18 mouse cellular contexts compared by ENCODE assay signal in the genomic region with DNA sequence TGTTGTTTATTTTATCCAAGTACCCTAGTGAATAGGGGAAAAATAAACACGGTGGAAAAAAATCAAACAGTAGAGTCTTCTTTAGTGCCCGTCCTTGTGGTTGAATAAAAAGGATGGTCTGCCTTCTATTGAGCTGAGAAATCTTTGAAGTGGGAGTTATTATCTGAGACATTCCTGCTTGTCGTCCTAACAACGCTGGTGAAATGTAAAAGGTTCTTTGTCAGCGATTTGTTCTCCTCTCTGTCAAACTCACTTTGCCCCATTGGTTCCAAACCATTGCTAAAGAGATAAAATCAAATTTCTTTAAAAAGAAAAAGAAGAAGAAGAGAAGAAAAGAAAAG. TPM values are rescaled to one million over a fixed set of nuclear protein-coding genes. Genes with fewer than 3 reads are reported as not detected.
DNase-seq lines count a peak whose midpoint lies in the region; ATAC-seq and TF ChIP-seq lines count a peak whose summit lies in the region.
"Had no signal": no experiment of that assay in that cellular context is flagged by ENCODE, and none has a peak within 500 bp of the region (broad histone marks: within the 10 kb centered on the region; RNA-seq: fewer than 3 reads in every experiment).

No protein-coding gene starts in this region.

- no peaks in the 10 kb centered on the region for H3K36me3 ChIP-seq in hindbrain, embryonic 13.5 days
- H3K36me3 ChIP-seq in midbrain, embryonic 15.5 days (replicated peaks) = no peaks in the 10 kb centered on the region
- H3K36me3 ChIP-seq in intestine, postnatal 0 days (ENCODE audit: control insufficient read depth, insufficient read depth) = no peaks in the 10 kb centered on the region
- H3K36me3 ChIP-seq in stomach, postnatal 0 days (ENCODE audit: control insufficient read depth, insufficient read depth, low read length) = no peaks in the 10 kb centered on the region
- H3K36me3 ChIP-seq: embryonic facial prominence, embryonic 12.5 days had no signal

- peak overlapping the region; percentile 28; the same call in 1 of the 2 replicates for H3K4me3 ChIP-seq in hindbrain, embryonic 13.5 days
- H3K4me3 ChIP-seq in midbrain, embryonic 15.5 days = no peak overlapping the region
- no peak overlapping the region for H3K4me3 ChIP-seq in intestine, postnatal 0 days (ENCODE audit: low read depth, low read length)
- no peak overlapping the region for H3K4me3 ChIP-seq in stomach, postnatal 0 days (ENCODE audit: low read depth, low read length)
- H3K4me3 ChIP-seq: embryonic facial prominence, embryonic 12.5 days had no signal

- H3K9ac ChIP-seq in hindbrain, embryonic 13.5 days = 0 out of 2 replicates have a peak overlapping the region, but pooled peaks have one; percentile 67
- H3K9ac ChIP-seq in midbrain, embryonic 15.5 days = no peak overlapping the region
- no peak overlapping the region for H3K9ac ChIP-seq in intestine, postnatal 0 days (ENCODE audit: low read depth, low read length)
- H3K9ac ChIP-seq in stomach, postnatal 0 days (ENCODE audit: low read length) = no peak overlapping the region
- H3K9ac ChIP-seq: embryonic facial prominence, embryonic 12.5 days had no signal

- no peaks in the 10 kb centered on the region for H3K9me3 ChIP-seq in hindbrain, embryonic 13.5 days
- no peaks in the 10 kb centered on the region for H3K9me3 ChIP-seq in midbrain, embryonic 15.5 days
- no peaks in the 10 kb centered on the region for H3K9me3 ChIP-seq in intestine, postnatal 0 days (ENCODE audit: control insufficient read depth)
- no peaks in the 10 kb centered on the region for H3K9me3 ChIP-seq in stomach, postnatal 0 days (ENCODE audit: control insufficient read depth, low read length)
- H3K9me3 ChIP-seq: embryonic facial prominence, embryonic 12.5 days had no signal

- H3K27ac ChIP-seq in hindbrain, embryonic 13.5 days = peak overlapping the region; percentile 97
- H3K27ac ChIP-seq in midbrain, embryonic 15.5 days = peak overlapping the region; percentile 90
- no peak overlapping the region for H3K27ac ChIP-seq in intestine, postnatal 0 days (ENCODE audit: low read depth, low read length)
- no peak overlapping the region for H3K27ac ChIP-seq in stomach, postnatal 0 days (replicated peaks)
- H3K27ac ChIP-seq: embryonic facial prominence, embryonic 12.5 days had no signal

- 5% methylated on average over 5 of the region's 5 CpGs for WGBS in hindbrain, embryonic 13.5 days
- WGBS in midbrain, embryonic 15.5 days = 5% methylated on average over 5 of the region's 5 CpGs
- 2% methylated on average over 5 of the region's 5 CpGs for WGBS in intestine, postnatal 0 days
- whole genome bisulfite sequencing in stomach, postnatal 0 days = 2% methylated on average over 5 of the region's 5 CpGs

- peaks cover 95% of the 10 kb centered on the region for H3K27me3 ChIP-seq in hindbrain, embryonic 13.5 days
- peaks cover 68% of the 10 kb centered on the region for H3K27me3 ChIP-seq in midbrain, embryonic 15.5 days (replicated peaks)
- peaks cover 97% of the 10 kb centered on the region for H3K27me3 ChIP-seq in intestine, postnatal 0 days (replicated peaks; ENCODE audit: control insufficient read depth, insufficient read depth, low read length)
- peaks cover 43% of the 10 kb centered on the region for H3K27me3 ChIP-seq in stomach, postnatal 0 days (ENCODE audit: control insufficient read depth, insufficient read depth, low read length)

- no peak for TF ChIP-seq EP300 in stomach, postnatal 0 days (optimal IDR thresholded peaks at IDR 0.05)

- no peak for ATAC-seq in hindbrain, embryonic 13.5 days (ENCODE audit: low FRiP score)
- ATAC-seq in midbrain, embryonic 15.5 days (replicated peaks) = no peak
- ATAC-seq in intestine, postnatal 0 days = no peak
- no peak for ATAC-seq in stomach, postnatal 0 days (ENCODE audit: low FRiP score, low TSS enrichment)

- H3K4me1 ChIP-seq in hindbrain, embryonic 13.5 days (replicated peaks) = peaks cover 26% of the 10 kb centered on the region
- H3K4me1 ChIP-seq in midbrain, embryonic 15.5 days = no peaks in the 10 kb centered on the region; the same call in 1 of the 2 replicates
- no peaks in the 10 kb centered on the region for H3K4me1 ChIP-seq in intestine, postnatal 0 days (replicated peaks; ENCODE audit: control insufficient read depth, insufficient read depth, low read length)
- H3K4me1 ChIP-seq in stomach, postnatal 0 days (replicated peaks; ENCODE audit: control insufficient read depth, insufficient read depth) = no peaks in the 10 kb centered on the region
- H3K4me1 ChIP-seq: embryonic facial prominence, embryonic 12.5 days had no signal

- peak; percentile 71 for DNase-seq in embryo, embryonic 10 days (ENCODE audit: low spot score)
- DNase-seq in embryo, embryonic 9.5 days (ENCODE audit: extremely low spot score) = peak; percentile 58
- no peak for DNase-seq in thymus, postnatal 36 days
- no peak for DNase-seq in stomach, postnatal 0 days (ENCODE audit: low spot score)
- DNase-seq: adrenal gland, adult 2 months; gastrocnemius, postnatal 25 days; heart, postnatal 36 days; kidney, adult 2 months; kidney, postnatal 36 days; lung, adult 2 months; right cerebral cortex, postnatal 14 days had no signal

- peak overlapping the region; percentile 47 for H3K4me2 ChIP-seq in hindbrain, embryonic 13.5 days
- peak overlapping the region; percentile 32; the same call in 1 of the 2 replicates for H3K4me2 ChIP-seq in midbrain, embryonic 15.5 days
- H3K4me2 ChIP-seq in intestine, postnatal 0 days (replicated peaks; ENCODE audit: low read depth) = no peak overlapping the region
- no peak overlapping the region for H3K4me2 ChIP-seq in stomach, postnatal 0 days (replicated peaks; ENCODE audit: low read depth)
- H3K4me2 ChIP-seq: embryonic facial prominence, embryonic 12.5 days; heart, embryonic 11.5 days had no signal

- no peak for TF ChIP-seq CTCF in intestine, postnatal 0 days (IDR thresholded peaks at IDR 0.05; ENCODE audit: low read depth)
- no peak for TF ChIP-seq CTCF in stomach, postnatal 0 days (IDR thresholded peaks at IDR 0.05; ENCODE audit: low read depth)

RNA-seq across cellular contexts. Expression of a gene that starts 22.1 kb away (rescaled TPM):
- 13.7 and 21.3 TPM in 2 replicates for polyA plus RNA-seq in hindbrain, embryonic 13.5 days (2015; fragmentation: Nextera tagmentation; extraction: Ambion mirVana)
- 10.0 and 11.6 TPM in 2 replicates for polyA plus RNA-seq in midbrain, embryonic 15.5 days (2015; fragmentation: Nextera tagmentation; extraction: Ambion mirVana)
- not detected in 2 replicates for polyA plus RNA-seq in intestine, postnatal 0 days (2015; fragmentation: Nextera tagmentation; extraction: Ambion mirVana)
- not detected in 2 replicates for polyA plus RNA-seq in stomach, postnatal 0 days (2015; fragmentation: Nextera tagmentation; extraction: Ambion mirVana)
- polyA plus RNA-seq: kidney, adult 2 months; liver, adult 2 months had no signal

RNA-seq across cellular contexts. Expression of a gene that starts 25.5 kb away (rescaled TPM):
- 42.7 and 58.2 TPM in 2 replicates for polyA plus RNA-seq in hindbrain, embryonic 13.5 days (2015; fragmentation: Nextera tagmentation; extraction: Ambion mirVana)
- 53.1 and 59.1 TPM in 2 replicates for polyA plus RNA-seq in midbrain, embryonic 15.5 days (2015; fragmentation: Nextera tagmentation; extraction: Ambion mirVana)
- not detected in 2 replicates for polyA plus RNA-seq in intestine, postnatal 0 days (2015; fragmentation: Nextera tagmentation; extraction: Ambion mirVana)
- polyA plus RNA-seq in stomach, postnatal 0 days (2015; fragmentation: Nextera tagmentation; extraction: Ambion mirVana) = not detected in 2 replicates
- polyA plus RNA-seq: adrenal gland, adult 2 months; heart, embryonic 11.5 days; kidney, adult 2 months; liver, adult 2 months; lung, adult 2 months; urinary bladder, adult 2 months had no signal

Comparison
In these comparisons a context has a peak if more than half of its experiments do, and no peak if none do; other contexts are left out.
1. DNase-seq: peak in embryo, embryonic 10 days (single experiment) and embryo, embryonic 9.5 days (single experiment); none in thymus, postnatal 36 days (0 of 2) and stomach, postnatal 0 days (single experiment).
2. H3K27ac ChIP-seq: peak in hindbrain, embryonic 13.5 days (single experiment) and midbrain, embryonic 15.5 days (single experiment); none in intestine, postnatal 0 days (single experiment) and stomach, postnatal 0 days (single experiment).
3. H3K4me2 ChIP-seq: peak in hindbrain, embryonic 13.5 days (single experiment) and midbrain, embryonic 15.5 days (single experiment); none in intestine, postnatal 0 days (single experiment) and stomach, postnatal 0 days (single experiment).
4. RNA of a gene that starts 22.1 kb away (polyA plus RNA-seq): 13.7 to 21.3 TPM in hindbrain, embryonic 13.5 days and 10.0 to 11.6 TPM in midbrain, embryonic 15.5 days; not detected in intestine, postnatal 0 days and not detected in stomach, postnatal 0 days; every median in the first group is over 10 times any median in the second.
5. RNA of a gene that starts 25.5 kb away (polyA plus RNA-seq): 53.1 to 59.1 TPM in midbrain, embryonic 15.5 days and 42.7 to 58.2 TPM in hindbrain, embryonic 13.5 days; not detected in intestine, postnatal 0 days and not detected in stomach, postnatal 0 days; every median in the first group is over 10 times any median in the second.